Mouse (Mus musculus) kidney, adult 2 months (tissue): ENCODE measurements around the gene Fam241a.

Source experiments
- CTCF ChIP-seq: fragments of 200-500 bp; conservative IDR thresholded peaks from 2 replicates; pipeline ENCODE4 v1.5.1; 2011; ENCODE audit warnings: low read depth, mild to moderate bottlenecking, control low read depth, low read length, moderate library complexity, mixed read lengths; ENCODE audit not compliant: insufficient read depth, insufficient read length
- POLR2A ChIP-seq: fragments of 200-500 bp; IDR thresholded peaks from one replicate; pipeline ENCODE4 v1.6.1; 2011; ENCODE audit warnings: low read depth, low read length, control low read depth

DNA sequence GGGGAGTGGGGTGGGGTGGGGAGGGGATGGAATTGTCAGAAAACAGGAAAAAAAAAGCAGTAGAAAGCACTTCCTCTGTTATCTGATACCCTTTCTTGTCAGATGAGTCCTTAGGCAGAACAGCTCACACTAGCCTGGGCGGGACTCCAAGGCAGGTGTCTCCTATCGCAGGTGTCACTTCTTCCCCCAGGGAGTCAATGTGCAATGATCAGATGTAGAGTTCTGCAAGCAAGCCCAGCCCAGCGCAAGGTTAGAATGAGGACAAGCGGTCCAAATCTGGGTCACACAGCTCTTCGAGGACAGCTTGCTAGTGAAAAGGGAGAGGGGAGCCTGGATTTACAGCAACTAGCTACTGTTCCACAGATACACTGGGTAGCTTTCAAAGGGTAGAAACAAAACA lies 26.0 kb upstream of the Fam241a start:
- TF ChIP-seq CTCF, result no peak
- no peak for TF ChIP-seq POLR2A
